Mouse (Mus musculus): ENCODE measurements at regions not wholly inside any gene's neighbourhood (a gene's known extent, or its start where the extent isn't known, plus 50 kb on each side); places are given as distances from the start of the nearest gene placed in this dataset.

DNA sequence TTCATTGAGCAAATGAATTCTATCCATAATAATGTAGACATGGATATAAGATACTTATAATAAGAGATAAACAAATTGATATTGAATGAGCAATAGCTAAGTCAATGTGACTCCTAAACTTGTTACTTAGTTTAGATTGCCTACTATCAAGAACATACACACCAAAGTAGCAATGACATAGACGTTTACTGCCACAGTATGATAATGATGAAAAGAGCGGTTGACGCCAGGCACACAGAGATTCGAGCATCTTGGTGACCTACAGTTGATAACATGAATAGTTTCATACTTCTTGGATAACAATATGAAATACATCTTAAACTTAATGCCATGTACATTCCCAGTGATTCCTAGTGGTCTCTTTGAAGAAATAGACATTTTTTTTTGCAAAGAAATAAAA is 55.9 kb upstream of the Tbc1d2b start:
- in situ Hi-C loops (cut with MboI) = no loop called here
